Mouse (Mus musculus): Measurements from ENCODE around the gene Skiv2l.
"Not testable (repeated sequence)": the region's sequence is repeated elsewhere in the genome, so short reads cannot be mapped to it uniquely, and the experiment has no call there.

- not testable (repeated sequence) for TF ChIP-seq CTCF, EP300 (IDR thresholded peaks at IDR 0.05; ENCODE audit: low read depth)
Observed at GRCm38 (mm10) chr17:34797211-34797995, 52.6 kb downstream of the Skiv2l start.

Data from heart, postnatal 0 days (tissue).